Mouse (Mus musculus) right cerebral cortex, postnatal 14 days (tissue): ENCODE measurements around the gene Cpne5.
"Not testable (repeated sequence)": the region's sequence is repeated elsewhere in the genome, so short reads cannot be mapped to it uniquely, and the experiment has no call there.

Experiments used
- DNase-seq: peaks from one replicate; pipeline ENCODE4 v3.0.0; 2022

Cpne5 gene

DNA sequence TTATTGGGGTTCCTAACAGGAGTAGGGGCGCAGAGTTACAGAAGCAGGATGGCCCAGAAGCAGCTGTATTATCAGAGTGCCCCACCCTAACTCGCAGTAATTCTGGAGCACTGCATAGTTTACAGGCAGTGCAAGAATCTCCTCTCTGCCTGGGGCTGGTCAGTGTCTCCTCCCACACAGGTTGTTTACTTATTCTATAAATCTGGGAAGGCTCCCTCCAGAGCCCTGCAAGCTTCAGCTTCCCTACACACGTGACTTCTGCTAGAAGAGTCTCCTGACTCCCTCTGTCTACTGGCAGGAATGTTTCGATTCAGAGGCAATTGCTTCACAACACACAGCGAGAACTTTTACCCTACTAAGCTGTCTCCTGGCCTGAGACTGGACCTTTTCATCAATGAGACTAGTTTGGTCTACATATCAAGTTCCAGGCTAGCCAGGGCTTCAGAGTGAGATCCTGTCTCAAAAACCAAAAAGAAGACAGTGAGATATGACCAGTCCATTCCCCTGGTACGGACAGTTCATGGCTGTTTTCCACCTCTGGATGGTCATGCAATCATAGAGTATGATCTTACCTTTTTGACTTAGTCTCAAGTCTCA lies 114.3 kb downstream of the Cpne5 start:
- DNase-seq: no peak

DNA sequence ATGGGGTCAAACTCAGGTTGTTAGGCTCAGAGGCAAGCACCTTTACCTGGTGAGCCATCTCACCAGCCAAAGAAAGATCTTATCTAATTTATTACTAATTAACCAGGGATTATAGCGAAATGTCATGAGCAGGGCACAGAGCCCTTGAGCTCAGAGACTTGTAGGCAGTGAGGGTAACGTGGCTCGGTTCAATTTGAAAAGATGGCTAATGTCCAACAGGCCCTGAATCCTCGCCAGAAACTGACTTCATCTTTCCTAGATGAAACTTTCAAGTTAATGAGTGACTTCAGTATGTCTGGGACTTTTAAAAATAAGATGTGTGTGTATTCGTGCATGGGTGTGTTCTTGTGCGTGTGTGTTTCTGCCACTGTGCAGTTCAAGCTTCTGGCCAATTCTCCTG lies 115.2 kb downstream of the Cpne5 start:
- no peak for DNase-seq

DNA sequence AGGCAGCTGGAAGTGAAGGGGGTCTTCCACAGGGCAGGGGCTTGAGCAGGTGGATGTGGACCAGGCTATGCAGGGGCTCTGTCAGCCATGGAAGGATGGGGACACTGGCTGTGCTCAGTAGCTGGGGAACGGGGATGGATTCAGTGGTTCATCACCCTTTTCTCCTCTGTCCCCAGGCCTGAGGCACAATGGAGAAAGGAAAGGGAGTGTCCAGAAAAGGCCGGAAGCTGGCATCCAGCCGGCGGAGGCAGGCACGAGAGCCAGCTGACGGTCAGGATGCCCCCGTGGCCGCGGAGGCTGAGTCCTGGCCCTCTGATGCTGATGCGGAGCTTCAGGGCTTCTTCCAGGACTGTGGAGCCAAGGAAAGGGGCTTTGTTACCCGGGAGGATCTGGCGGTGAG lies 117.3 kb downstream of the Cpne5 start:
- DNase-seq: no peak

DNA sequence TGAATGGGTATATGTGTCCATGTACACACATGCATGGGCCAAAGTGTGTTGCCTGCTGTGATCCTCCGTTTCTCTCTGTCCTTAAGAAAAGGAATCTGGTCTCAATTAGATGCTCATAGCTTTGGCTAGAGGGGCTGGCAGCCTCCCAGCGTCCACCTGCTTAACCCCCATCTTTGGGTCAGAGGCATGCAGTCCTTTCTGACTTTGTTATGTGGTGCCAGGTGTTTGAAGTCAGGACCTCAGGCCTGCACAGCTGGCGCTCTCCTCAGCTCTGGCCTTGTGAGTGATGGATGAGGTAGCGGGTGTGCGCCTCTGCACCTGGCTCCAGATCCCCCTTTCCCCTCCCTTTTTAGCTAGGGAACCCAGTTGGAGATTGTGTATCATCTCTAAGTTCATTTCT lies 119.9 kb downstream of the Cpne5 start:
- DNase-seq: no peak

DNA sequence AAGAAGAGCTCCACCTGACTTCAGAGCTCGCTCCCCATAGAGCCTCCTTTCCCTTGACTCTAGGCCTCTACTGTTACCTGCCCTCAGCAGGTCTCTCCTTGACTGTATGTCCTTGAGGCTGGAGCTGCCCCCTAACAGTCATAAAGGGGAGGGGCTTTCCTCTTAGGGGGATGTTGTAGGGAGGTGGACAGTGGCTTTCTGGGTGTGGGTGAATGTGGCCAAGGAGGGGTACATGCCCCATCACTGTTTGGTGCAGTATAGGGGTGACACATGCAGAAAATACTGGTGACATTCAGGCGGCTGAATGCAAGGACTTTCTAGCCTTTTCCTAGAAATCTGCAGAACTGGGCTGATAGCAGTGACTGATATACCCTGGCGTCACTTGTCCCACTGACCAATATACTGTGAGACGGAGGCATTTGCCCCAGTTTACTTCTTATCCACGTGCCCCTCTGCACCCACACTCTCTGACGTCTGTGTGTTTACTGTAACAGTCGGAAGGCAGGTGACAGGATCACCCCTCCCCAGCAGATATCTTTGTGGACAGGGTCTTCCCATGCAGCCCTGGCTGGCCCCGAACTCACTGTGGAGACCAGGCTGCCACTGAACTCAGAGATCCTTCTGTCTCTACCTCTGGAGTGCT lies 120.8 kb downstream of the Cpne5 start:
- DNase-seq: no peak

DNA sequence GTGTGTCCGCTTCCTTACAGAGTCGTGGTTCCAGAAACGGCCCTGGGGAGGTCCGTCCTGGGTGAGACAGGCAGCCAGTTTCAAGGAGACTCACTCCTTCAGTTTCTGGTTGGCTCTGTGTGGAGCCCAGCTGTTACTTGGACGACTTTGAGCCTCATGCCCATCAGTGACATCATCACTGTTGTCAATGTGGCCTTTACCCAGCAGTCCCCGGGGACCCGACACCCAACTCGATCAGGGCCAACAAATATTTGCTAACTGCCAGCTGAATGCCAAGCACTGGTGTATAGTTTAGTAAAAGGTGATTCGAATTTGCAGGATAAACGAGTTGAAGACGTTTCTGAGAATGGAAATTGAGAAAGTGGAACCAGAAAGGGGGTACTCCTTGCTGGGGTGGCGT lies 121.9 kb downstream of the Cpne5 start:
- DNase-seq: no peak

DNA sequence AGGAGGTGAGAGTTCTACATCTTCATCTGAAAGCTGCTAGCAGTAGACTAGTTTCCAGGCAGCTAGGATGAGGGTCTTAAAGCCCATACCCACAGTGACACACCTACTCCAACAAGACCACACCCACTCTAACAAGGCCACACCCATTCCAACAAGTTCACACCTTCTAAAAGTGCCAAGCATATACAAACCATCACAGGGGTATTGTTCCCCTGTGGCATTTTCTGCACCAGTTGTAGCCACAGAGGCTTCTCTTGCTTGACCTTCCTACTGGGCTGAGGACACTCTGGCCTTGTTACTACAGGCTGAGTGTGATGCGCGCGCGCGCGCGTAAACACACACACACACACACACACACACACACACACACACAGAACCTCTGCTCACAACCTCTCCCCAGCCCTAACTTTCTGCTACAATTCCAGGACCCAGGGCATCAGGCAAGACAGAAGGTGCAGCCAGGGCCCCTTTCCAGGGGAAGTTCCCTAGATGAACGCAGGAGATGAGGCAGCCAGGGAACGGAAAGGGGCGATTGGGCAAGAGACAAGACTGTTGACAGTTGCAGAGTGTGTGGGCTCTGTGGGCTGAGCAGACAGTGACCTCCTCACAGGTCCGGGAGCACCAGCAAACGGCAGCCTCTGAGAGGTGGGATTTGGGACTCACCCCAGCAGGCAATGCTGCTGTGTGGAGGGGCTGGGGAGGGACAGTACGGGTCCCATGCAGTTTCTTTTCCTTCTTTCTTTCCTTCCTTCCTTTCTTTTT lies 124.2 kb downstream of the Cpne5 start, which contains the start of gene Rab44:
TSS of gene Rab44 (plus strand) at position 555 of the 762 bp plus-strand sequence.
- DNase-seq: no peak

DNA sequence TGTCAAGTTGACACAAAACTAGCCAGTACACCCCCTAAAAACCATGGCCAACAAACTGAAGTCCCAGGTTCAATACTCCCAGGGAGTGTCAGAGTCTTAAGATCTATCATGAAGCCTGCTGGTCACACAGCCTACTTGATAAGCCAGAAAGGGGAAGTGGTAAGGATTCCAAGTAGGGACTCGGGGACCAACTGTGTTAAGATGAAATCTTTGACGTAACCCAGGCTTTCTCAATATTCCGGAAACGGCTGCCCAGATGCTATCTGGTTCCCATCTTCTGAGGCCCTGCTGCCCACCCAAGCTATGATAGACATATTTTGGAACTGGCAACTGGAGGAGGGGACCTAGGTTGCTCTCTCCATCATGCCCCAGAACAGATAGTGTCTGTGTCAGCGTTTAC lies 126.6 kb downstream of the Cpne5 start:
- no peak for DNase-seq

DNA sequence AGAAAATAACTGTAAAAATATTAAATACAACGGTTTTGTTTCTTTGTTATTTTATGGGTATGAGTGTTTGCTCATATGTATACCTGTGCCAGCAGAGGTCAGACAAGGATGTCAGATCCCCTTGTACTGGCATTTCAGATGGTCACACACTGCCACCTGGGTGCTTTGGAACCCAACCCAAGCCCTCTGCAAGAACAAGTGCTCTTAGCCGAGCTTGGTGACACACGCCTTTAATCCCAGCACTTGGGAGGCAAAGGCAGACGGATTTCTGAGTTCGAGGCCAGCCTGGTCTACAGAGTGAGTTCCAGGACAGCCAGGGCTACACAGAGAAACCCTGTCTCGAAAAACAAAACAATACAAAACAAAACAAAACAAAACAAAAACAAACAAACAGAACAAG lies 127.6 kb downstream of the Cpne5 start:
- not testable (repeated sequence) for DNase-seq
